In the genomic region with DNA sequence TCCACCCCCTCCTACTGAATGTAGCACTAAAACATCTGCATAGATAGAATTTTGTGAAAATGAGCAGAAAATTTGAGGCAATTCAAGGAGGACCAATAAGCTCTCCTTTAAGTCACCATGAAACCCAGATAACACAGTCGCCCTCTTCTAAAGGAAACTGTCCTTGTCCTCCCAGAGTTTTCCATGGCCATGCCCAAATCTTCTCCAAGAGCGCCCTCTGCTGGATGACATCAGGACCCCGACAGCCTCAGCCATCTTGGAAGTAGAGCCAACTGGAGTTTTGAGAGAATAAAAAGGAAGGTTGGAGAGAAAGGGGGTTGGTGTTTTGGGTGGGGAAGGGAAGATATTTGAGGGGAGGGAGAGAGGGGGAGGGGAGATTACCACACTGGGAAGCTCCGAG, we compare ENCODE assay signal across 9 mouse cellular contexts.
DNase-seq lines count a peak whose midpoint lies in the region; ATAC-seq and TF ChIP-seq lines count a peak whose summit lies in the region.
"Had no signal": no experiment of that assay in that cellular context is flagged by ENCODE, and none has a peak within 500 bp of the region (broad histone marks: within the 10 kb centered on the region; RNA-seq: fewer than 3 reads in every experiment).

No protein-coding gene starts in this region.

- ATAC-seq in intestine, postnatal 0 days = peak; percentile 44; the same call in 1 of the 2 replicates
- no peak for ATAC-seq in intestine, embryonic 15.5 days
- no peak for ATAC-seq in limb, embryonic 11.5 days (ENCODE audit: insufficient number of reproducible peaks, low FRiP score, low TSS enrichment, low read depth)

- H3K27ac ChIP-seq in intestine, postnatal 0 days (ENCODE audit: low read depth, low read length) = no peak overlapping the region
- no peak overlapping the region for H3K27ac ChIP-seq in intestine, embryonic 15.5 days
- no peak overlapping the region for H3K27ac ChIP-seq in kidney, adult 2 months (ENCODE audit: insufficient read depth, low read depth, low read length)
- no peak overlapping the region for H3K27ac ChIP-seq in limb, embryonic 11.5 days (replicated peaks; ENCODE audit: low read depth, low read length)

- no peaks in the 10 kb centered on the region for H3K36me3 ChIP-seq in intestine, postnatal 0 days (ENCODE audit: control insufficient read depth, insufficient read depth)
- no peaks in the 10 kb centered on the region for H3K36me3 ChIP-seq in intestine, embryonic 15.5 days
- no peaks in the 10 kb centered on the region for H3K36me3 ChIP-seq in kidney, adult 2 months (ENCODE audit: control insufficient read depth, insufficient read depth, low read length)
- no peaks in the 10 kb centered on the region for H3K36me3 ChIP-seq in limb, embryonic 11.5 days (ENCODE audit: control insufficient read depth, insufficient read depth, low read length)

- no peaks in the 10 kb centered on the region for H3K9me3 ChIP-seq in intestine, postnatal 0 days (ENCODE audit: control insufficient read depth)
- no peaks in the 10 kb centered on the region for H3K9me3 ChIP-seq in intestine, embryonic 15.5 days
- no peaks in the 10 kb centered on the region for H3K9me3 ChIP-seq in limb, embryonic 11.5 days (ENCODE audit: control insufficient read depth, low read length)

- H3K4me1 ChIP-seq in intestine, postnatal 0 days (replicated peaks; ENCODE audit: control insufficient read depth, insufficient read depth, low read length) = no peaks in the 10 kb centered on the region
- peaks cover 12% of the 10 kb centered on the region for H3K4me1 ChIP-seq in intestine, embryonic 15.5 days (replicated peaks)
- peaks cover 28% of the 10 kb centered on the region for H3K4me1 ChIP-seq in kidney, adult 2 months (ENCODE audit: control insufficient read depth, insufficient read depth, low read length)
- 0 out of 2 replicates have a peak, but pooled peaks cover 2% of the 10 kb centered on the region for H3K4me1 ChIP-seq in limb, embryonic 11.5 days (ENCODE audit: control insufficient read depth, insufficient read depth, low read length)

- no peak overlapping the region for H3K4me3 ChIP-seq in intestine, postnatal 0 days (ENCODE audit: low read depth, low read length)
- no peak overlapping the region for H3K4me3 ChIP-seq in intestine, embryonic 15.5 days (replicated peaks)
- H3K4me3 ChIP-seq in kidney, adult 2 months (ENCODE audit: insufficient read depth, low read depth, low read length) = no peak overlapping the region
- H3K4me3 ChIP-seq in limb, embryonic 11.5 days (ENCODE audit: low read depth, low read length) = no peak overlapping the region
- H3K4me3 ChIP-seq: myocyte had no signal

- peak; percentile 96 to 98 for DNase-seq in cerebellum, postnatal 14 days
- peak; percentile 95 for DNase-seq in gastrocnemius, adult 18-20 months (ENCODE audit: low spot score)
- DNase-seq in kidney, adult 2 months = peak; percentile 91
- DNase-seq in limb, embryonic 11.5 days (ENCODE audit: low spot score) = peak; percentile 94
- peak; percentile 87 for DNase-seq in naive thymus-derived CD4-positive, alpha-beta T cell, adult 2 months (ENCODE audit: low read depth)
- DNase-seq in spleen, postnatal 14 days (ENCODE audit: low spot score in 2 of 2) = peak; percentile 44 to 71

- H3K9ac ChIP-seq in intestine, postnatal 0 days (ENCODE audit: low read depth, low read length) = no peak overlapping the region
- H3K9ac ChIP-seq in intestine, embryonic 15.5 days = no peak overlapping the region
- H3K9ac ChIP-seq in limb, embryonic 11.5 days (ENCODE audit: low read length) = no peak overlapping the region

- 16% methylated on average over 4 of the region's 4 CpGs for WGBS in intestine, postnatal 0 days
- 12% methylated on average over 4 of the region's 4 CpGs for WGBS in intestine, embryonic 15.5 days
- WGBS in kidney, adult 2 months = 17% methylated on average over 4 of the region's 4 CpGs
- 13% methylated on average over 4 of the region's 4 CpGs for WGBS in limb, embryonic 11.5 days

- no peaks in the 10 kb centered on the region for H3K27me3 ChIP-seq in intestine, postnatal 0 days (replicated peaks; ENCODE audit: control insufficient read depth, insufficient read depth, low read length)
- H3K27me3 ChIP-seq in intestine, embryonic 15.5 days (replicated peaks) = 0 out of 2 replicates have a peak, but pooled peaks cover 2% of the 10 kb centered on the region
- no peaks in the 10 kb centered on the region for H3K27me3 ChIP-seq in kidney, adult 2 months (replicated peaks; ENCODE audit: control insufficient read depth, insufficient read depth, low read length)
- H3K27me3 ChIP-seq in limb, embryonic 11.5 days (ENCODE audit: control insufficient read depth, insufficient read depth, low read length) = no peaks in the 10 kb centered on the region

- no peak for TF ChIP-seq POLR2A in kidney, adult 2 months (IDR thresholded peaks at IDR 0.05; ENCODE audit: low read depth, low read length)

- TF ChIP-seq CTCF in intestine, postnatal 0 days (IDR thresholded peaks at IDR 0.05; ENCODE audit: low read depth) = peak; percentile 91
- peak; percentile 82 for TF ChIP-seq CTCF in kidney, adult 2 months (conservative IDR thresholded peaks at IDR 0.05; ENCODE audit: insufficient read depth, insufficient read length, low read depth, low read length)

- H3K4me2 ChIP-seq in intestine, postnatal 0 days (replicated peaks; ENCODE audit: low read depth) = no peak overlapping the region
- no peak overlapping the region for H3K4me2 ChIP-seq in intestine, embryonic 15.5 days (replicated peaks)
- no peak overlapping the region for H3K4me2 ChIP-seq in limb, embryonic 11.5 days (ENCODE audit: low read depth, severe bottlenecking)
